Mouse (Mus musculus) myocyte (in vitro differentiated cells): ENCODE data around the gene Taf11. TPM values are rescaled to one million over a fixed set of nuclear protein-coding genes. Genes with fewer than 3 reads are reported as not detected.

Experiments
- H3K27me3 ChIP-seq: one replicate; pipeline ENCODE4 v1.6.1; 2011; ENCODE audit not compliant: control insufficient read depth, insufficient read depth, insufficient read length
- H3K36me3 ChIP-seq: one replicate; pipeline ENCODE4 v1.6.1; 2011; ENCODE audit not compliant: control insufficient read depth, insufficient read depth
- H3K4me2 ChIP-seq: one replicate; pipeline ENCODE4 v1.6.1; 2011; ENCODE audit warnings: low read depth, control low read depth
- H3K4me3 ChIP-seq: one replicate; pipeline ENCODE4 v1.5.1; 2011; ENCODE audit warnings: mild to moderate bottlenecking, control low read depth, moderate library complexity
- H3K79me2 ChIP-seq: one replicate; pipeline ENCODE4 v1.6.1; 2011; ENCODE audit not compliant: control insufficient read depth, insufficient read depth
- H3ac ChIP-seq: one replicate; pipeline ENCODE4 v1.6.1; 2011; ENCODE audit not compliant: control insufficient read depth, insufficient read length
- CEBPB ChIP-seq: IDR thresholded peaks from 2 replicates; pipeline ENCODE4 v1.6.1; 2011; ENCODE audit warnings: mild to moderate bottlenecking, moderate library complexity; ENCODE audit not compliant: poor library complexity, insufficient read depth, severe bottlenecking
- E2F4 ChIP-seq: IDR thresholded peaks from one replicate; pipeline ENCODE4 v1.6.1; 2011; ENCODE audit warnings: mild to moderate bottlenecking, control low read depth, moderate library complexity; ENCODE audit not compliant: insufficient read depth
- MAX ChIP-seq: IDR thresholded peaks from one replicate; pipeline ENCODE4 v1.6.1; 2011; ENCODE audit warnings: low read depth, mild to moderate bottlenecking, control low read depth
- MYOD1 ChIP-seq, 3 experiments: IDR thresholded peaks; one replicate each; pipeline ENCODE4 v1.6.1; 2011; ENCODE audit warnings: control low read depth in 2 of 3, low read depth in 2 of 3, mild to moderate bottlenecking in 2 of 3, moderate library complexity in 1 of 3; ENCODE audit not compliant: insufficient read length in 2 of 3, control insufficient read depth in 1 of 3
- MYOG ChIP-seq, 3 experiments: IDR thresholded peaks; one replicate each; pipeline ENCODE4 v1.6.1; 2011; ENCODE audit warnings: control low read depth in 2 of 3, low read depth in 2 of 3, mild to moderate bottlenecking in 2 of 3; ENCODE audit not compliant: insufficient read length in 2 of 3, control insufficient read depth in 1 of 3, insufficient read depth in 1 of 3
- POLR2A ChIP-seq: IDR thresholded peaks from one replicate; pipeline ENCODE4 v1.6.1; 2011; ENCODE audit warnings: low read depth, mild to moderate bottlenecking, control low read depth, moderate library complexity; ENCODE audit not compliant: insufficient read length
- POLR2AphosphoS2 ChIP-seq: IDR thresholded peaks from one replicate; pipeline ENCODE4 v1.6.1; 2011; ENCODE audit warnings: low read depth, control low read depth; ENCODE audit not compliant: insufficient read length
- REST ChIP-seq: IDR thresholded peaks from one replicate; pipeline ENCODE4 v1.6.1; 2011; ENCODE audit warnings: mild to moderate bottlenecking, control low read depth, moderate library complexity; ENCODE audit not compliant: insufficient read depth, insufficient read length
- SRF ChIP-seq: IDR thresholded peaks from one replicate; pipeline ENCODE4 v1.6.1; 2011; ENCODE audit warnings: low read depth; ENCODE audit not compliant: control insufficient read depth, insufficient read length
- TCF12 ChIP-seq: IDR thresholded peaks from one replicate; pipeline ENCODE4 v1.6.1; 2011; ENCODE audit warnings: mild to moderate bottlenecking, control low read depth; ENCODE audit not compliant: poor library complexity, insufficient read depth, severe bottlenecking
- TCF3 ChIP-seq: IDR thresholded peaks from one replicate; pipeline ENCODE4 v1.6.1; 2011; ENCODE audit warnings: low read depth, control low read depth; ENCODE audit not compliant: insufficient read length
- USF1 ChIP-seq: IDR thresholded peaks from one replicate; pipeline ENCODE4 v1.6.1; 2011; ENCODE audit warnings: low read depth, mild to moderate bottlenecking, control low read depth, moderate library complexity
- polyA plus RNA-seq: library from polyadenylated mRNA; unstranded; fragments of >200 nt; fragmentation: generic; extraction: Trizol; gene quantifications from one replicate; pipeline ENCODE4 v1.2.1, GENCODE M21; 2012; ENCODE audit warnings: missing spikeins

The Taf11 gene
- polyA plus RNA-seq, 1 experiment = 28.9 TPM

DNA sequence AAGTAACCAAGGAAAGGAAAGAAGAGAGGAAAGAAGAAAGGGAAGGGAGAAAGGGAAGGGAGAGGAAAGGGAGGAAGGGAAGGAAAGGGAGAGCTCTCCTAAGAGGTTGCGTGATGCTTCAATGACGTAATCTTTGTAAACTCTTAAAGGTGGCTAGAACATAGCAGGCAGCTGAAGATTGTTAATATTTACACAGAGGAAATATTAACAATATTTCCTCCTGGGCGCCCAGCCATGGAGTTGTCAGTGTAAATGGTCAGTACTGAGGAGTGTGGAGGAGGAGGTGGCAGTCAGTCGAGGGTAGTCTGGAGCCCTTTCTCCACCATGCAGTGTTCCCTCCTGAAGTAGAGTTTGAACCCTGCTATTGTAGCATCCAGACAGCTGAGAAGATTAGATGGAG is 15.4 kb upstream of the Taf11 start:
- Histone ChIP-seq H3K36me3 (no peaks in the 10 kb centered on the region), H3K4me3 (no peak overlapping the region)
- no peak for TF ChIP-seq POLR2AphosphoS2
- no peak for TF ChIP-seq USF1
- TF ChIP-seq CEBPB = no peak
- no peak for TF ChIP-seq POLR2A

GRCm38 (mm10) chr17:27922174-27922712 is 12.6 kb upstream of the Taf11 start:
- no peak overlapping the region for H3K4me2 ChIP-seq
- H3K79me2 ChIP-seq = peaks cover 11% of the 10 kb centered on the region
- H3ac ChIP-seq = no peak overlapping the region
- H3K4me3 ChIP-seq = no peak overlapping the region
- H3K36me3 ChIP-seq = no peaks in the 10 kb centered on the region
- no peaks in the 10 kb centered on the region for H3K27me3 ChIP-seq
- TF ChIP-seq MYOG (IDR thresholded peaks at IDR 0.05; ENCODE audit: control insufficient read depth in 1 of 3, insufficient read depth in 1 of 3, insufficient read length in 2 of 3, low read depth in 2 of 3) (no peak), MAX (no peak), POLR2A (no peak), REST (no peak), CEBPB (no peak), USF1 (no peak), TCF3 (no peak), POLR2AphosphoS2 (no peak), MYOD1 (IDR thresholded peaks at IDR 0.05; ENCODE audit: control insufficient read depth in 1 of 3, insufficient read length in 2 of 3, low read depth in 2 of 3) (no peak), SRF (no peak), E2F4 (no peak), TCF12 (no peak)

More for the DNA sequence above, 15.4 kb upstream of the Taf11 start:
- Histone ChIP-seq H3ac (no peak overlapping the region), H3K27me3 (no peaks in the 10 kb centered on the region), H3K4me2 (no peak overlapping the region), H3K79me2 (peaks cover 4% of the 10 kb centered on the region)

GRCm38 (mm10) chr17:27920676-27921075 is 11.0 kb upstream of the Taf11 start:
- no peaks in the 10 kb centered on the region for H3K27me3 ChIP-seq
- H3K4me2 ChIP-seq = no peak overlapping the region
- H3K79me2 ChIP-seq = peaks cover 11% of the 10 kb centered on the region
- TF ChIP-seq REST (no peak), TCF3 (no peak), USF1 (no peak), MAX (no peak), TCF12 (no peak), MYOG (IDR thresholded peaks at IDR 0.05; ENCODE audit: control insufficient read depth in 1 of 3, insufficient read depth in 1 of 3, insufficient read length in 2 of 3, low read depth in 2 of 3) (no peak), POLR2A (no peak), E2F4 (no peak), CEBPB (no peak)
- no peak overlapping the region for H3K4me3 ChIP-seq
- no peaks in the 10 kb centered on the region for H3K36me3 ChIP-seq
- no peak overlapping the region for H3ac ChIP-seq

GRCm38 (mm10) chr17:27916366-27916765 is 6.7 kb upstream of the Taf11 start:
- H3ac ChIP-seq = no peak overlapping the region
- TF ChIP-seq SRF (no peak), POLR2A (no peak)
- H3K79me2 ChIP-seq = peaks cover 6% of the 10 kb centered on the region
- H3K27me3 ChIP-seq = no peaks in the 10 kb centered on the region
- no peaks in the 10 kb centered on the region for H3K36me3 ChIP-seq
- H3K4me2 ChIP-seq = no peak overlapping the region
- H3K4me3 ChIP-seq = no peak overlapping the region

DNA sequence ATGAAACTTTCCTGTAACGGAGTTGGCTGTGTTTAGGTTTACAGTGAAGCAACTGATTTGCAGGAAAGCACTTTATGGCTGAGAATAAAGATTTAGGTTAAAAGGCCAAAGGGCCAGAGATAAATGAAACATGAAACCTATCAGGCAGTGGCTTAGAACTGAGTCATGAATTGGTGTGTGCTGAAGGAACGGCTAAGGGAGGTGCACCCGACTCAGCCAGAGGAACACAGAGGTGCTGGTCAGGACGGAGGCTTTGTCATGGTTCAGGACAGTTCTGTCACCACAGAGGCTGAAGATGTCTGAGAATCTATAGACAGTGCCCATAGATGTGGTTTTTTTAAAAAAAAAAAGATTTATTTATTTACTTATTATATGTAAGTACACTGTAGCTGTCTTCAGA is 5.1 kb upstream of the Taf11 start:
- Histone ChIP-seq H3K27me3 (no peaks in the 10 kb centered on the region), H3ac (no peak overlapping the region), H3K79me2 (peaks cover 13% of the 10 kb centered on the region), H3K4me3 (no peak overlapping the region), H3K4me2 (no peak overlapping the region), H3K36me3 (no peaks in the 10 kb centered on the region)
- TF ChIP-seq USF1 (no peak), MAX (no peak), POLR2A (no peak), SRF (no peak), POLR2AphosphoS2 (no peak), E2F4 (no peak), MYOG (IDR thresholded peaks at IDR 0.05; ENCODE audit: control insufficient read depth in 1 of 3, insufficient read depth in 1 of 3, insufficient read length in 2 of 3, low read depth in 2 of 3) (no peak), CEBPB (no peak), TCF12 (no peak), MYOD1 (IDR thresholded peaks at IDR 0.05; ENCODE audit: control insufficient read depth in 1 of 3, insufficient read length in 2 of 3, low read depth in 2 of 3) (no peak), REST (no peak), TCF3 (no peak)
